Comparison of ENCODE assay signal across 10 mouse cellular contexts in genomic region chr10:13714920-13715293, GRCm38 (mm10).
DNase-seq lines count a peak whose midpoint lies in the region; ATAC-seq lines count a peak whose summit lies in the region.
"Had no signal": no experiment of that assay in that cellular context is flagged by ENCODE, and none has a peak within 500 bp of the region (broad histone marks: within the 10 kb centered on the region; RNA-seq: fewer than 3 reads in every experiment).

No protein-coding gene starts in this region.

- no peak for DNase-seq in kidney, postnatal 10 days
- no peak for DNase-seq in forebrain, embryonic 14.5 days (ENCODE audit: low spot score)
- no peak for DNase-seq in limb, embryonic 11.5 days (ENCODE audit: low spot score)
- no peak for DNase-seq in left cerebral cortex, adult 11 months (ENCODE audit: low spot score)
- no peak for DNase-seq in embryo, embryonic 9.5 days (ENCODE audit: extremely low spot score)
- DNase-seq in ovary, postnatal 10 days (ENCODE audit: low spot score), result no peak
- DNase-seq: kidney, adult 18-20 months; thymus, adult 2 months had no signal

- no peak overlapping the region for H3K4me3 ChIP-seq in kidney, embryonic 14.5 days (ENCODE audit: low read length)
- no peak overlapping the region for H3K4me3 ChIP-seq in forebrain, embryonic 14.5 days (ENCODE audit: low read depth, low read length)
- no peak overlapping the region for H3K4me3 ChIP-seq in limb, embryonic 11.5 days (ENCODE audit: low read depth, low read length)
- no peak overlapping the region for H3K4me3 ChIP-seq in neural tube, embryonic 13.5 days

- peak overlapping the region; percentile 43; the same call in 1 of the 2 replicates for H3K27ac ChIP-seq in kidney, embryonic 14.5 days (ENCODE audit: low read depth, low read length)
- peak overlapping the region; percentile 45 for H3K27ac ChIP-seq in forebrain, embryonic 14.5 days (ENCODE audit: low read depth, low read length)
- no peak overlapping the region for H3K27ac ChIP-seq in limb, embryonic 11.5 days (replicated peaks; ENCODE audit: low read depth, low read length)
- peak overlapping the region; percentile 79 for H3K27ac ChIP-seq in neural tube, embryonic 13.5 days (replicated peaks)

- WGBS in kidney, embryonic 14.5 days, result 20% methylated on average over 7 of the region's 7 CpGs
- WGBS in forebrain, embryonic 14.5 days, result 18% methylated on average over 7 of the region's 7 CpGs
- WGBS in limb, embryonic 11.5 days, result 58% methylated on average over 7 of the region's 7 CpGs
- 25% methylated on average over 7 of the region's 7 CpGs for WGBS in neural tube, embryonic 13.5 days

- no peak overlapping the region for H3K9ac ChIP-seq in kidney, embryonic 14.5 days (ENCODE audit: low read depth, low read length)
- H3K9ac ChIP-seq in forebrain, embryonic 14.5 days (ENCODE audit: low read length), result no peak overlapping the region
- 0 out of 2 replicates have a peak overlapping the region, but pooled peaks have one; percentile 27 for H3K9ac ChIP-seq in limb, embryonic 11.5 days (ENCODE audit: low read length)
- H3K9ac ChIP-seq in neural tube, embryonic 13.5 days, result peak overlapping the region; percentile 41; the same call in 1 of the 2 replicates

- peaks cover 16% of the 10 kb centered on the region for H3K4me1 ChIP-seq in kidney, embryonic 14.5 days (ENCODE audit: control insufficient read depth, insufficient read depth, low read length)
- peaks cover 14% of the 10 kb centered on the region for H3K4me1 ChIP-seq in forebrain, embryonic 14.5 days (ENCODE audit: control insufficient read depth, insufficient read depth, low read length)
- H3K4me1 ChIP-seq in limb, embryonic 11.5 days (ENCODE audit: control insufficient read depth, insufficient read depth, low read length), result 0 out of 2 replicates have a peak, but pooled peaks cover 10% of the 10 kb centered on the region
- peaks cover 43% of the 10 kb centered on the region for H3K4me1 ChIP-seq in neural tube, embryonic 13.5 days (replicated peaks)

- H3K36me3 ChIP-seq in kidney, embryonic 14.5 days (ENCODE audit: control insufficient read depth, insufficient read depth, low read length), result no peaks in the 10 kb centered on the region
- no peaks in the 10 kb centered on the region for H3K36me3 ChIP-seq in forebrain, embryonic 14.5 days (ENCODE audit: control insufficient read depth, insufficient read depth, low read length)
- no peaks in the 10 kb centered on the region for H3K36me3 ChIP-seq in limb, embryonic 11.5 days (ENCODE audit: control insufficient read depth, insufficient read depth, low read length)
- H3K36me3 ChIP-seq in neural tube, embryonic 13.5 days, result no peaks in the 10 kb centered on the region

- H3K4me2 ChIP-seq in kidney, embryonic 14.5 days (replicated peaks; ENCODE audit: low read depth, low read length), result peak overlapping the region; percentile 17; the same call in 1 of the 2 replicates
- peak overlapping the region; percentile 6; the same call in 1 of the 2 replicates for H3K4me2 ChIP-seq in forebrain, embryonic 14.5 days (ENCODE audit: low read length)
- peak overlapping the region; percentile 25 for H3K4me2 ChIP-seq in limb, embryonic 11.5 days (ENCODE audit: low read depth, severe bottlenecking)
- H3K4me2 ChIP-seq in neural tube, embryonic 13.5 days, result peak overlapping the region; percentile 25

- 0 out of 2 replicates have a peak, but pooled peaks have one; percentile 54 for ATAC-seq in kidney, embryonic 14.5 days (ENCODE audit: low FRiP score, low TSS enrichment)
- ATAC-seq in forebrain, embryonic 14.5 days, result peak; percentile 66
- ATAC-seq in limb, embryonic 11.5 days (ENCODE audit: insufficient number of reproducible peaks, low FRiP score, low TSS enrichment, low read depth), result no peak
- ATAC-seq in neural tube, embryonic 13.5 days (ENCODE audit: low read depth), result peak; percentile 45

- H3K27me3 ChIP-seq in kidney, embryonic 14.5 days (ENCODE audit: control insufficient read depth, insufficient read depth, low read length), result no peaks in the 10 kb centered on the region
- H3K27me3 ChIP-seq in forebrain, embryonic 14.5 days (replicated peaks; ENCODE audit: control insufficient read depth, insufficient read depth, low read length), result no peaks in the 10 kb centered on the region
- peaks cover 3% of the 10 kb centered on the region; the same call in 1 of the 2 replicates for H3K27me3 ChIP-seq in limb, embryonic 11.5 days (ENCODE audit: control insufficient read depth, insufficient read depth, low read length)
- H3K27me3 ChIP-seq in neural tube, embryonic 13.5 days, result peaks cover 16% of the 10 kb centered on the region

- H3K9me3 ChIP-seq in kidney, embryonic 14.5 days (ENCODE audit: control insufficient read depth, low read length), result no peaks in the 10 kb centered on the region; the same call in 1 of the 2 replicates
- H3K9me3 ChIP-seq in forebrain, embryonic 14.5 days (replicated peaks; ENCODE audit: control insufficient read depth, low read length), result no peaks in the 10 kb centered on the region
- no peaks in the 10 kb centered on the region for H3K9me3 ChIP-seq in limb, embryonic 11.5 days (ENCODE audit: control insufficient read depth, low read length)
- H3K9me3 ChIP-seq in neural tube, embryonic 13.5 days, result no peaks in the 10 kb centered on the region

Comparison
In these comparisons a context has a peak if more than half of its experiments do, and no peak if none do; other contexts are left out.
1. H3K9ac ChIP-seq: peak in limb, embryonic 11.5 days (single experiment) and neural tube, embryonic 13.5 days (single experiment); none in kidney, embryonic 14.5 days (single experiment) and forebrain, embryonic 14.5 days (single experiment).
2. Peak in every context shown above with its lines, with median percentiles within 50 percentile points of each other: H3K4me2 ChIP-seq.